Mouse (Mus musculus): ENCODE measurements around the gene Hsd3b1.

DNA sequence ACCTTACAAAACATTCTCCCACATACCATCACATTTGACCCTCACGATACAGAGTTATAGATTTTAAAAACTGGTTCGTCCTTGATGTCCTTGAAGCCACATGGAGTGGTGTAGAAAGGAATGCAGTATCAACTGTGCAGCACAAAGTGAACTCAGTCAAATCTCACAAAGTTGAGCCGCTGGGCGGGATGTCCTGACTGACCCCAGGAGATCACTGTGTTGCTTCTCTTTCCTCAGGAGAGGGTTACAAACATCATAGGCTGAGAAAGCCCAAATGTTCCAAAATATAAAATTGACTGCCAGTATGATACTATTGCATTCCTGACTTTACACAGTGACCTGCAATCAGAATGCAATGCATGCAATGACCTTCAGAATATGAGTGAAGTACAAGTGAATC is 30.8 kb upstream of the Hsd3b1 start:
- no peak for TF ChIP-seq SMC3 (IDR thresholded peaks at IDR 0.05; ENCODE audit: low read depth, low read length)
- no peak for TF ChIP-seq UBTF (IDR thresholded peaks at IDR 0.05; ENCODE audit: borderline replicate concordance, insufficient read depth, low read depth, low read length)
- no peak for TF ChIP-seq POLR2A (IDR thresholded peaks at IDR 0.05; ENCODE audit: control insufficient read depth in 1 of 2, insufficient read depth in 1 of 2, low read depth in 1 of 2, low read length in 2 of 2, poor library complexity in 1 of 2)
- TF ChIP-seq POLR2AphosphoS5 (IDR thresholded peaks at IDR 0.05; ENCODE audit: borderline replicate concordance, low read depth, low read length), result no peak
